Mouse (Mus musculus) lung, embryonic 14.5 days (tissue): Measurements from ENCODE around the gene Tmeff1. TPM values are rescaled to one million over a fixed set of nuclear protein-coding genes. Genes with fewer than 3 reads are reported as not detected.
A peak's percentile ranks its signal among the peaks of the same experiment; 100 is the strongest.
"Not testable (repeated sequence)": the region's sequence is repeated elsewhere in the genome, so short reads cannot be mapped to it uniquely, and the experiment has no call there.

ENCODE experiments used
- ATAC-seq: fragments of 200-750 bp; cut with Nextera tagmentation; 2 replicates; pipeline ENCODE4 v1.8.0; 2017; ENCODE audit warnings: mild to moderate bottlenecking, moderate TSS enrichment, moderate library complexity; ENCODE audit not compliant: insufficient read depth
- DNase-seq: peaks from one replicate; pipeline ENCODE4 v3.0.0-alpha.2; 2015
- H3K27ac ChIP-seq: fragments of 300-500 bp; sonication (generic); 2 replicates; pipeline ENCODE4 v1.5.1; 2014; ENCODE audit warnings: low read depth, mild to moderate bottlenecking, moderate library complexity
- H3K27me3 ChIP-seq: fragments of 300-500 bp; sonication (generic); 2 replicates; pipeline ENCODE4 v1.6.1; 2014; ENCODE audit warnings: low read length, control low read depth; ENCODE audit not compliant: insufficient read depth
- H3K36me3 ChIP-seq: fragments of 300-500 bp; sonication (generic); 2 replicates; pipeline ENCODE4 v1.6.1; 2014; ENCODE audit warnings: control low read depth; ENCODE audit not compliant: insufficient read depth
- H3K4me1 ChIP-seq: fragments of 300-500 bp; sonication (generic); 2 replicates; pipeline ENCODE4 v1.6.1; 2014; ENCODE audit warnings: antibody characterized with exemption, control low read depth; ENCODE audit not compliant: insufficient read depth
- H3K4me2 ChIP-seq: fragments of 300-500 bp; sonication (generic); 2 replicates; pipeline ENCODE4 v1.6.1; 2014; ENCODE audit warnings: mild to moderate bottlenecking
- H3K4me3 ChIP-seq: fragments of 300-500 bp; sonication (generic); 2 replicates; pipeline ENCODE4 v1.5.1; 2014; ENCODE audit warnings: low read depth, low read length
- H3K9ac ChIP-seq: fragments of 300-500 bp; sonication (generic); 2 replicates; pipeline ENCODE4 v1.6.1; 2014
- H3K9me3 ChIP-seq: fragments of 300-500 bp; sonication (generic); 2 replicates; pipeline ENCODE4 v1.6.1; 2016; ENCODE audit warnings: low read depth, low read length, control low read depth
- CTCF ChIP-seq: IDR thresholded peaks from 2 replicates; pipeline ENCODE4 v1.5.1; 2016; ENCODE audit warnings: antibody characterized with exemption, low read depth
- WGBS: fragments of 180-500 bp; shearing (Covaris S2); extraction: QIAGEN DNeasy Blood & Tissue Kit; methylation state at CpG from one replicate; pipeline ENCODE4 v1.1.7; 2014; 5-methylcytosine and 5-hydroxymethylcytosine counted together
- polyA plus RNA-seq: library from polyadenylated mRNA; unstranded; fragments of >200 nt; fragmentation: Nextera tagmentation; extraction: Ambion mirVana; gene quantifications from 2 replicates; pipeline ENCODE4 v1.2.1, GENCODE M21; 2014

Tmeff1 gene
- polyA plus RNA-seq, 1 experiment from 2014 or later = 84.0 TPM

DNA sequence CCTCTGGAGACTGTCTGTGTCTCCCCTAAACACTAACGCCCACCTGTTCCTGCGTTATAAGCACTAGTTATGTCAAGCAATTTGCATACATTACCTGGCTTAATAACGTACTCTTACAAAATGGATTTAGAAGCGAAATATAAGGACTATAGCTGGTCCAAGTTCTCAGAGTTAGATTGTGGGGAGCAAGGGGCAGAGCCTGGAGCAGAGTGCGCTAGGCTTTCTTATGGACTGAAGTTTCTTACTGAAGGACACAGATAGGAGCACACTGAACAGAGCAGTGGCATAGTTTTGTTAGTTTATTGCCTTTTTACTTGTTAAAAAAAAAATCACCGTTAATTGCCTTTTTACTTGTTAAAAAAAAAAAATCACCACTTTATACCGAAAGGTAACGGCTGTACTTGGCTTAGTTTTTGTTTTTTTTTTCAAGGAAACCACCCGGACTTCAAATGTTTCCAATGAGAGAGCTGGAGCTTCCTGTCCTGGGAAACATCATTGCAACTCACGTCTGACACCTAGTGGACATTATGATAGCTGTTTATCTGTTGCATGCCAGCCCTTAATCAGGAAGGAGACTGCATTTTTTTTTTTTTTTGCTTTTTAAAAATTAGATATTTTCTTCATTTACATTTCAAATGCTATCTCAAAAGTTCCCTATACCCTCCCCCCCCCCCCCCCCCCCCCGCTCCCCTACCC is 95.8 kb downstream of the Tmeff1 start:
- H3K9me3 ChIP-seq = no peaks in the 10 kb centered on the region
- WGBS = 37% methylated on average over 10 of the region's 11 CpGs
- peak; percentile 95 for DNase-seq
- TF ChIP-seq CTCF = peak; percentile 79
- no peak overlapping the region for H3K9ac ChIP-seq
- H3K27me3 ChIP-seq = no peaks in the 10 kb centered on the region
- peak overlapping the region; percentile 43 for H3K4me2 ChIP-seq
- no peaks in the 10 kb centered on the region for H3K36me3 ChIP-seq
- no peak overlapping the region for H3K4me3 ChIP-seq
- ATAC-seq = peak; percentile 48; the same call in 1 of the 2 replicates
- no peak overlapping the region for H3K27ac ChIP-seq
- no peaks in the 10 kb centered on the region; the same call in 1 of the 2 replicates for H3K4me1 ChIP-seq

DNA sequence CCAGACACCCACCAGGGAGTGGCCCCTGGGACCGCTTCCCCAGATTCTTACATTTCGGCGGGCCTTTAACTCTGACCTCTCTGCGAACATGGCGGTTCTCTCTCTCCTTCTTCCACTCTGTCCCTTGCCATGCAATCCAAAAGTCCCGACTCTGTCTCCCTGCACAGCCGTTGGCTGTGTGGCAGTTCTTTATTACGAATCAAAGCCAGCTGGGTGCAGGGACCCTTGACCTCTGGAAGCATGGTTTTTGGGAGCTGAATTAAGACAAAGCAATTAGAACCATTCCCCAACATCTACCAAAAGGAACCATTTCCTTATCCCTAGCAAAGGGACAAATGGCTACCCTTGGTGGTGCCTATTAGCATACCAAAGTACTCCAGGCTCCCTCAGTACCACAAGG is 98.2 kb downstream of the Tmeff1 start:
- Histone ChIP-seq H3K27me3 (no peaks in the 10 kb centered on the region), H3K4me2 (no peak overlapping the region), H3K9me3 (no peaks in the 10 kb centered on the region), H3K4me3 (no peak overlapping the region), H3K4me1 (no peaks in the 10 kb centered on the region; the same call in 1 of the 2 replicates), H3K9ac (no peak overlapping the region), H3K36me3 (no peaks in the 10 kb centered on the region), H3K27ac (no peak overlapping the region)
- ATAC-seq (no peak), DNase-seq (no peak)
- no peak for TF ChIP-seq CTCF
- WGBS = 82% methylated on average over 8 of the region's 8 CpGs

DNA sequence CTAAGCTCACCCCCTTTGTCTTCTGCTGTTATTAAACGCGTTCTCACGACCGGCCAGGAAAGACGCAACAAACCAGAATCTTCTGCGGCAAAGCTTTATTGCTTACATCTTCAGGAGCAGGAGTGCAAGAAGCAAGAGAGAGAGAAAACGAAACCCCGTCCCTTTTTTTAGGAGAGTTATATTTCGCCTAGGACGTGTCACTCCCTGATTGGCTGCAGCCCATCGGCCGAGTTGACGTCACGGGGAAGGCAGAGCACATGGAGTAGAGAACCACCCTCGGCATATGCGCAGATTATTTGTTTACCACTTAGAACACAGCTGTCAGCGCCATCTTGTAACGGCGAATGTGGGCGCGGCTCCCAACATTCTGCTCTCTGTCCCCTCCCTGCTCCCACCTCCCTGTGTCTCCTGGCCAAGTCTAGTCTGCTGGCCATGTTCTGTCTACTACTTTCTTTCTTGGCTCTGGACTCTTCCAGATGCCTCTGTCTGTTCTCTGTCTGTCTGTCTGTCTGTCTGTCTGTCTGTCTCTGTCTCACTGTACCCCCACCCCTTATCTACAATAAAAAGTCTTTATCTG is 98.7 kb downstream of the Tmeff1 start:
- ATAC-seq, H3K36me3 ChIP-seq, DNase-seq: not testable (repeated sequence)

DNA sequence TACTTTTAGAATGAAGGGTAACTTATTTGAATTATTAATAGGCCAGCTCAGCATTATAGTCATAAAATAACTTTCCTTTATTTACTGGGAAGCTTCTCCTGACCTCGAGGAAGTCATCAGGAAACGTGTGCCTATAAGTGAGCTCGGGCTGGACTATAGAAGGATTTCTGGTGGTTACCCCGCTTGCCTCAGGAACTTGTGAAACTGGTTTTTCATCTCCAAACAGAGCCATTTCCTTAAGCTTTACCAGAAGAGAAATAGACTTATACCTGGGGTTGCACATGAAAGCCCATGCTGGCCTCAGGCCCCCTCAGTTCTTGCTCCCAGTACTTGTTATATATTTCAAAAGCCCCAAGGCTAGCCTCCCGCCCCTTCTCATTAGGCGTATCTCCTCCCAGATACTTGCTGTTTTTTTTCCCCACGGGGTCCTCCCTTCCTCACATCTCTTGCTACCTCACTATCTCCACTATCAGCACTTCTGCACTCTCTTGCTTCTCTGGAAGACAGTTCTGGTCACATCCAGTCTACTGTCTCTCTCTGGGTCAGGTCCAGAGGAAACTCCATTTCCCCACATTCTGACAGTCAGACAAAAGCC is 99.7 kb downstream of the Tmeff1 start:
- ATAC-seq (no peak), DNase-seq (peak; percentile 52)
- Histone ChIP-seq H3K9ac (no peak overlapping the region), H3K4me2 (no peak overlapping the region), H3K27ac (peak overlapping the region; percentile 12; the same call in 1 of the 2 replicates), H3K4me3 (no peak overlapping the region), H3K27me3 (no peaks in the 10 kb centered on the region), H3K9me3 (no peaks in the 10 kb centered on the region), H3K4me1 (no peaks in the 10 kb centered on the region; the same call in 1 of the 2 replicates), H3K36me3 (no peaks in the 10 kb centered on the region)
- WGBS = 52% methylated on average over 7 of the region's 7 CpGs
- no peak for TF ChIP-seq CTCF

More for the DNA sequence above, 98.7 kb downstream of the Tmeff1 start:
- H3K27ac ChIP-seq, H3K4me2 ChIP-seq, H3K9me3 ChIP-seq, H3K4me1 ChIP-seq, H3K4me3 ChIP-seq, H3K9ac ChIP-seq, H3K27me3 ChIP-seq: not testable (repeated sequence)
- 94% methylated on average over 14 of the region's 21 CpGs for WGBS

DNA sequence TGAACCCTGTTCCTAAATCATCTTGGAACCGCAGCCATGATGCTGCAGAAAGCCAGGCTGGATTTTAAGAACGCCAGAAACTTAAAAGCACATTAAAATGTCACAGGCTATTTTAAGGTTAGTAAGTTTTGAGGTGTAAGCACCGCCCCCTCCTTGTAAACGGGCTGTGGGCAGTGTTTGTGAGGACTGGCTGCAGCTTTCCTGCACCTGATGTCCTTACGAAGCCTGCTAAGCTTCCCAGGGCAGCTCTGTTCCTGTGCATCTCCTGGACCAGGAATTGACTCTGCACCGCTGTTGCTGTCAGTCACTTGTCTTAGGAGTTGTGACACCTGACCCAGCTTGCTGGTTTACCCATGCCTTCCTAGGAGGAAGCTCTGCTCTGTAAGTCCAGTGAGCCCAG is 103.2 kb downstream of the Tmeff1 start:
- no peaks in the 10 kb centered on the region for H3K27me3 ChIP-seq
- no peak for ATAC-seq
- H3K4me1 ChIP-seq = no peaks in the 10 kb centered on the region
- no peak overlapping the region for H3K4me3 ChIP-seq
- no peak for TF ChIP-seq CTCF
- H3K4me2 ChIP-seq = no peak overlapping the region
- H3K36me3 ChIP-seq = no peaks in the 10 kb centered on the region
- no peaks in the 10 kb centered on the region for H3K9me3 ChIP-seq
- DNase-seq = no peak
- H3K27ac ChIP-seq = no peak overlapping the region
- no peak overlapping the region for H3K9ac ChIP-seq
- WGBS = 73% methylated on average over 6 of the region's 6 CpGs

DNA sequence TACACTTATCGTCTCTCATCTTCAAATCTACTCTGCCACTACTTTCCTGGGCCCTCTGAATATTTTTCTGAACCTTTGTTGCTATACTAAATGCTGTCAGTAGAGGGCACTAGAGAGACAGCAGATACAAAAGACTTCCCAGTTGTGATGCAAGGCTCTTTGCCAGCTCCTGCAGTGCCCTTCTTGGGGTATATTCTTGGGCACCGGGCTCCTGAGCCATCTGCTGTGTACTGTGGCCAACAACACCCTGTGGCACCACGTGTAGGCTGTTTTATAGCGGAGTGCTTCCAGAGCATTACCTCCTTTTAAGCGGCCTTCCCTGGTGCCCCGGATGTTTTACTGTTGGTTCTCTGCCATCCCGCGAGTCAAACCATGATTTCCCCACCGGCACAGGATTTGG is 105.7 kb downstream of the Tmeff1 start:
- no peaks in the 10 kb centered on the region for H3K9me3 ChIP-seq
- no peaks in the 10 kb centered on the region for H3K4me1 ChIP-seq
- no peaks in the 10 kb centered on the region for H3K36me3 ChIP-seq
- ATAC-seq = no peak
- no peak overlapping the region for H3K4me2 ChIP-seq
- 84% methylated on average over 9 of the region's 9 CpGs for WGBS
- TF ChIP-seq CTCF = peak; percentile 68
- no peaks in the 10 kb centered on the region for H3K27me3 ChIP-seq
- H3K9ac ChIP-seq = no peak overlapping the region
- H3K4me3 ChIP-seq = no peak overlapping the region
- peak; percentile 79 for DNase-seq
- no peak overlapping the region for H3K27ac ChIP-seq

DNA sequence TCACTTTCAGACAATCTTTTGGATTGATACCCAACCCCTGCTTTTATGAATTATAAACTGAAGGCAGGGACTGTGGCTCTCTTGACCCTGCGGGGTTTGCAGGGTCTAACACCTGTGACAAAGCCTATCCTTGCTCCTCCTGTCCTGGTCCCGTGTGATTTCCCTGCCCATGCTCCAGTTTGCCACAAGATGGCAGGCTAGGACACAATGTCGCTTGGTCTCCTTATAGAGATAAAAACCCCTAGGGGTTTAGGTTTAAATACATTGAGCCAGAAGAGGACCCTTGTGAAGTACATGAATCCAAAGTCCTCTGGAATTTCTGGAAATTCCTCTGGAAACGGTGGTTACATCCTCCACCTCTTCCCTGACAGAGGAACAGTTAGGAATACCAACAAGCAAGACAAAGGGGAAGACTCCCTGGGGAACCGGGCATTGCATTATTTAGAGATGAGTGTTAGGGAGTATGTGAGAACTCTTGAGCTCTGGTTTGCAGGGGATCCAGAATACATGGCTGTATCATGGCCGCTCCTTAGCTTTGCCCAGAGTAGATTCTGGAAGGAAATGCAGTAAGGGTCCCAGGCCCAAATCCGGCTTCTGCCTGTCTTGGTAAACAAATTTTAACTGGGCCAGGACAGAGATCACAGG is 106.9 kb downstream of the Tmeff1 start:
- H3K36me3 ChIP-seq = no peaks in the 10 kb centered on the region
- H3K9ac ChIP-seq = no peak overlapping the region
- H3K9me3 ChIP-seq = no peaks in the 10 kb centered on the region
- H3K4me1 ChIP-seq = no peaks in the 10 kb centered on the region
- H3K4me3 ChIP-seq = no peak overlapping the region
- H3K4me2 ChIP-seq = no peak overlapping the region
- H3K27ac ChIP-seq = no peak overlapping the region
- DNase-seq = peak; percentile 85
- H3K27me3 ChIP-seq = no peaks in the 10 kb centered on the region
- 33% methylated on average over 7 of the region's 7 CpGs for WGBS
- peak; percentile 69; the same call in 1 of the 2 replicates for ATAC-seq
- TF ChIP-seq CTCF = peak; percentile 89
